Mouse (Mus musculus): ENCODE measurements around the gene Slc37a1. TPM values are rescaled to one million over a fixed set of nuclear protein-coding genes. Genes with fewer than 3 reads are reported as not detected.
"Not testable (repeated sequence)": the region's sequence is repeated elsewhere in the genome, so short reads cannot be mapped to it uniquely, and the experiment has no call there.

Slc37a1 gene
- total RNA-seq, 2 experiments from 2014 or later = 6.2 to 6.3 TPM

DNA sequence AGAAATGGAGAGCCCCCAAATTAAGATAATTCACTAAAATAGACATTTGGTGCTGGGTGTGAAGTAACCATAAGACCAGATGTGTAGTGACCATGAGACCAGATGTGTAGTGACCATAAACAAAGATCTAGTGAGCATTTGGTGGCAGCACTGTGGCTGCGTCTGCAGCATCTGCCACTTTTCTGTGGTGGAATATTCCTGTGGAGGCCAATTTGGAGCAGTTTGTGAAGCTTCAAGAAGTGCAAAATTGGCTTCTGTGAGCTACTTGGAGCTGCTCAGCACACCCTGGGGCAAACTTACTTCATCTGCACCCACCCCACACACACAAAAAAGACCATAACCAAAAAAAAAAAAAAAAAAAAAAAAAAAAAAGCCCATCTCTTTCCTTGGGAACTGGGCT lies 18.6 kb upstream of the Slc37a1 start:
- DNase-seq (ENCODE audit: low spot score in 2 of 2) = no peak

DNA sequence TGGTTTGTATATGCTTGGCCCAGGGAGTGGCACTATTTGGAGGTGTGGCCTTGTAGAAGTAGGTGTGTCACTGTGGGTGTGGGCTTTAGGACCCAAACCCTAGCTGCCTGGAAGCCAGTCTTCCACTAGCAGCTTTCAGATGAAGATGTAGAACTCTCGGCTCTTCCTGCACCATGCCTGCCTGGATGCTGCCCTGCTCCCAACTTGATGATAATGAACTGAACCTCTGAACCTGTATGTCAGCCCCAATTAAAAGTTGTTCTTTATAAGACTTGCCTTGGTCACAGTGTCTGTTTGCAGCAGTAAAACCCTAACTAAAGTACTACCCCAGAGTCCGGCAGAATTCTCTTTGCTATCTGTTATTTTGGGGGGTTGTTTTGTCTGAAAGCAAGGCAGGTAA lies 16.8 kb upstream of the Slc37a1 start:
- DNase-seq (ENCODE audit: low spot score in 2 of 2) = no peak

DNA sequence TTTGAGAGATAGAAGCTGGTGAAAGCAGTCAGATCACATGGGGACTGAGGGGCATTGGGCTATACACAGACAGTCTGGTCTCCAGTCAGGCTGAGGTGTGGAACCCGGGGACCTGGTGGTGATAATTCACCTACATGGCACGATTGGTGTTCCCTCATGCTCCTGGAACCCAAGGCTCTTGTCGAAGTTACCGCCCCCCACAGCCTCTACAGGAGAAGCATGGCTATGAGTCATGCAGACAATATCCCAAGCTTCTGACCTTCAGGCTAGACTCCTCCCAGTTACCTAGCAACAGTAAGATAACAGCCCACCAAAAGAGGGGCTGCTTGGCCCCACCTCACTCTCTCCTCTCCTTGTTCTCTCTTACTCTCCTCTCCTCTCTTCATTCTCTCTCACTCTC lies 16.3 kb upstream of the Slc37a1 start:
- no peak for DNase-seq (ENCODE audit: low spot score in 2 of 2)

DNA sequence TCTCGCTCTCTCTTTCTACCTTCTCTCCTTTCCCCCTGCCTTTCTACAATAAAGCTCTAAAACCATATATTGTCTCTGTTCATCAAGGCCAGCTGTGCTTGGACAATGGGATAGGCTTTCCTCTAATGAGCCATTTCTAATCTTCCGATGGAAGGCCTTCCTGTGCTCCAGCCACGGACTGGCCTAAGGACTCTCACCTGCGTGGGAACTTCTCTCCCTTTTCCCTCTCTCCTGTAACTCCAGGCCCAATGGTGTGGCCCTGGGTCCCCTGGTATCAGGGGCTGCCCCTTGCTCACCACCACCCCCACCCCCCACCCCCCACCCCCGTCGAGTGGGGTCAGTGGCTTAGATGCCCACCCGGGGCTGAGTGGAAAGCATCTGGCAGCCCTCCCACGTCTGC lies 15.9 kb upstream of the Slc37a1 start:
- not testable (repeated sequence) for DNase-seq (ENCODE audit: low spot score in 2 of 2)

DNA sequence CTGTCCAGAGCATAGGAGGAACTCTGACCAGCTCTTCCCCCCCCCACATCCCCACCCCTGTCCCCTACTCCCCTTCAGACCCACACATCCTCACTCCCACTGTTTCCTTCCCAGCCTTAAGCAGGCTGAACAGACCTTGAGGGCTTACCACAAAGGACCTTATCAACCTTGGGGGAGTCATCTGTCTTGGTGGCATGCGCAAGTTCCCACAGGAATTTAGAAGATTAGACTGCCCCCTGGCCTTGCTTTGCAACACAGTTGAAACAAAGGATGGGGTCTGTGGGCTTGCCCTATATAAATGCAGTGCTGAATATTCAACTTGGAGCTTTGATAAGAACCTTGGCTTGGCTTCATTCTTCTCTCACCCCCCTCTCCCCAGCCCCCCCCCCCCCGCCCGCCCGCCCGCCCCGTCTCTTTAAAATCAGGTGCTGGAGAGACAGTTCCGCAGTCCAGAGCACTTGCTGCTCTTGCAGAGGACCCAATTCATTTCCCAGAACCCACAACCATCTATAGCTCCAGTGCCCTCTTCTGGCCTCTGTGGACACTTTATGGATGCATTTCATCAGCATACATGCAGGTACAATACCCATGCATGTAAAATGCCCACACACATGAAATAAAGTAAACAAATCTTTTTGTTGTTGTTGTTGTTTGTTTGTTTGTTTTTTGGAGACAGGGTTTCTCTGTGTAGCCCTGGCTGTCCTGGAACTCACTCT lies 15.3 kb upstream of the Slc37a1 start:
- DNase-seq (ENCODE audit: low spot score in 2 of 2) = no peak

DNA sequence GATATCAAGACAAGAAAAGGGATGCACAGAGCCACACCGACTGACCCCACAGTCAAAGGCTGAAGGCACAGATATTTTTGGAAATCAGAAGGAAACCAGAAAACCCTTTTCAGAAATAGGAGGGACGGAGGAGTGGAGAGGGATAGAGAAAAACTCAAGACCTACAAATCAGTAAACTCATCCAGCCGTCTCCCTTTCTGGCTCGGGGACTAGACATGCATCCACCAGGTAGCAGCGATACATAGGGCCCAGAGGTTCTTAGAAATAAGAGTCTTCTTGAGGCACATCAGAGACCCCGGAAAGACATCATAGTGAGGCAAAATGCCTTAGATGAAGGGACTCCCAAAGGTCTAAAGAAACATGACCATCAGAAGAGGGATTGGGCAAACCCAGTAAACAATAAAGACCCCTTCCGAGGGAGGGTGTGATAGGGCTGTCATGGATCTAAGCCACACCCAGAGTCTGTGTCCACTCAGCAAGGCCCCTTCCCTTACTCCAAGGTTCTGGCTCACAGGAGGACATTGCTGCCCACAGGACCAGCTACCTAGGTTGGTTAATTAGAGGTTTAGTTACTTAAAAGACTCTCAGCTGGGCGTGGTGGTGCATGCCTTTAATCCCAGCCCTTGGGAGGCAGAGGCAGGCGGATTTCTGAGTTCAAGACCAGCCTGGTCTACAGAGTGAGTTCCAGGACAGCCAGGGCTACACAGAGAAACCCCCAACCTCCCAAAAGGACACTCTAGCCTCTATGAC lies 14.0 kb upstream of the Slc37a1 start:
- DNase-seq (ENCODE audit: low spot score in 2 of 2) = no peak

DNA sequence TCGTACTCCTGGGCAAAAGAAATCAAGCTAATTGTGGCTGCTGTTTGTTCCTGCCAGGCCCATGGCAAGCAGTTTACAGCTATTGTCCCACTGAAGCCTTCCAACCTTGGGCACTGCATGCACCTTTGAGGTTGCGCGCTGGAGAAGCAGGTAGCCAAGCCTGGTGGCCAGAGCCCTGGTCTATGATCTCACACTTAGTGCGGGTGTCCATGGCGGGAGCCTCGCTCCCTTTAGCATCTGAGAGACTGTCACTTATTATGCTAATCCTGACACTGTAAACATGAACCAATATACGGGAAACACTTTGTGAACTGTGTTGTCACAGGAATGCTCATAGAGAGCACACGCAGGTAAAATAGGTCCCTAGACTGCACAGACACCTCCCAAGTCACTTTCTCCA lies 13.0 kb upstream of the Slc37a1 start:
- no peak for DNase-seq (ENCODE audit: low spot score in 2 of 2)

DNA sequence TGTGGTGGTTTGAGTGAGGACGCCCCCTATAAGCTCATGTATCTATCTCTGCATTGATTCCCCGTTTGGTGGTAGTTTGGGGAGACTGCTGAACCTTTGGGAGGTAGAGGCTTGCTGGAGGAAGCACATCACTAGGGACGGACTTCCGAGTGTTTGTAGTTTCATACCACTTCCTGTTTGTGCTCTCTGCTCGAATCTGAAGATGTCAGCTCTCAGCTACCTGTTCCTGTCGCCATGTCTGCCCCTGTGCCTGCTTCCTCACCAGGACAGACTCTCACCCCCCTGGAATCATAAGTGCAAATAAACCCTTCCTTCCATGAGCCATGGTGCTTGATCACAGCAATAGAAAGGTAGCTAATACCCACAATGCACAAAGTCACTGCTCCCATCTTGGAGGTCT lies 11.4 kb upstream of the Slc37a1 start:
- DNase-seq (ENCODE audit: low spot score in 2 of 2) = no peak

DNA sequence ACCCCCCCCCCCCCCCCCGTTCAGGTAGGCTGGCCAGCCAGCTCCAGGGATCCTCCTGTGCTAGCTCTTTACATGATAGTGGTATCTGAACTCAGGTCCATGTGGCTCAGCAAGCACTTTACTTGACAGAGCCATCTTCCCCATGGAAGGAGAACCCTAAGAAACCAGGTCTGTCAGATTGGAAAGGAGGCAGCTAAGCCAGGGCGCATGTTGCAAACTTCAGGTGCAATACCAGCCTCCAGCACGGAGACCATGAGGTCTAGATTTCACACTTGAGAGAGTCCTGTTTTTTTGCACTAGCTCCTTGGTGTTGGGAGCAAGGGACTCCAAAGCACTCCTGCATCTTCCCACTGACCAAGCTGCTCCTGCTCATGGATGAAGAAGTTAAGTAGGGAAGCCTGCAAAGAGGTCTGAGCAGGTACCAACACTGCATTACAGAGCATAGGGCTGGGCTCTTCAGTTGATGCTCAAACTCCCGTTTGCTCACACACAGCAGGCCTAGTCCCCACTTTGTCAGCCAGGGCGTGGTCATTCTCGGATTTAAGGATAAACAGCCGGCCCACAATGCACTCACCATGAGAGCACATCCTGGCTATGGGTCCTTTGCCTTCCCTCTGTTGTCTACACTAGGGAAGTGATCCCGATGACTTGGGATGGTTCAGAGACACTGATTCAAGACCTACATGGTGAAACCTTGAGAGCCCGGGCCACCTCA lies 10.2 kb upstream of the Slc37a1 start:
- DNase-seq (ENCODE audit: low spot score in 2 of 2) = no peak

DNA sequence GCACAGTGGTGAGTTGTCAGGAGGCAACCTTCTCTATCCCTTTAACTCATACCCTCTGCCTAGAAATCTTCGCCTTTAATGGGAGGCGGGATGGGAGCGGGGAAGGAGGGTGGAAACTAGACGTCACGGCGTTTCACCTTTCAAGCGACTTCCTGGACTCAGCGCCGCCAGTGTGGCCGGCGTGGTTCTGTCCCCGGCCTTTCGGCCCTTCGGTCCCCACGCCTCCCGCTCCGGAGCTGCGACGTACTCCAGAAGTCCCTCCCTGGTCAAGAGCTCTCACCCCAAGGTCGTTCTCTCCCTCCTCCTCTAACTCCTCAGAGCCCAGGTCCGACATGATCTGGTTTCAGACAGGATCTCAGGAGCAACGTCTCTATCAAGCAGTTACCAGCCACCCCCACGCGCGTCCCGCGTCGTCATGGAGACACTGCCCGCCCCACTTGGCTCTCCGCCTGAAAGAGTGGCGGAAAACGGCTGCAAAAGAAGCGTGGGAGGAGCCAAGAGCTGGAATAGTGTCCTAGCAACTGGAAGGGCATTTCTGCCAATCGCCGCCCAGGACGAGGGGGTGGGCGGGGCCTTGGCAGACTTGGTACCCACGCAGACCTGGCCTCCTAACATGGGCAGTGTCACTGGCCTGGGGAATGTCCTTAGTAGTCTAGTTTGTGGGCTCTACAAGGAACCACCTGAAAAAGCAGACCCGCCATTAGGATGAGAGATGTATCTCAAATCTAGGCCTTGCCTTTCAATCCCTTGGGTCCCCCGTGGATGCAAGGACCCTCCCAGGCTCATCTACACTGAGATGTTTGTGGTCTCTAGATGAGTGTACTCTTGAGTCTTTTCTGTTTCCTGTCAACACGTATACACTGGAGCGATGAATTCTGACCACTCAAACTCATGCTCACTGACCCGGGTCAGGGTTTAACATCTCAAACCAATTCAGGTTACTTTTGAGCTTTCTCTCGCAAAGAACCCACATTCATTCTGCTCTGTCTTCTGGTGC lies 9.4 kb upstream of the Slc37a1 start, which contains the start of gene Rsph1:
TSS of gene Rsph1 (minus strand) at position 462 of the 997 bp plus-strand sequence.
- peak; percentile 100 for DNase-seq (ENCODE audit: low spot score in 2 of 2)

DNA sequence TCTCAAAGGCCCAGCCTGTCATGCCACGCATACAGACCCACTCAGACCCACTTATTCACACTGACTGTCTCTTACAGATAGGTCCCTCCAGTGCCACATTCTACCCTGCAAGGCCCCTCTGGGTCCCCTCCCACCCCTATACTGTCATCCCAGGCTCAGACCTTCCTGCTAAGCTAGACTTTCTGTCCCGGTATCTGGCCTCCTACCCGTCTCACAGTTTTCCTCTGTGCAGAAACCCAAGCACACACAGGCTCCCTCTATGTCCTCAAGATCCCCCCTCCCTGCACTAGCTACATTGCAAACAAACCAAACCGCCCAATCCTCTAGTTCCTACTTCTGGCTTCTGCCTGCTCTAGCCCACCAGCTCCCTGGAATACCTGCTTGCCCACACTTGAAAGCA lies 8.7 kb upstream of the Slc37a1 start:
- DNase-seq (ENCODE audit: low spot score in 2 of 2) = no peak

DNA sequence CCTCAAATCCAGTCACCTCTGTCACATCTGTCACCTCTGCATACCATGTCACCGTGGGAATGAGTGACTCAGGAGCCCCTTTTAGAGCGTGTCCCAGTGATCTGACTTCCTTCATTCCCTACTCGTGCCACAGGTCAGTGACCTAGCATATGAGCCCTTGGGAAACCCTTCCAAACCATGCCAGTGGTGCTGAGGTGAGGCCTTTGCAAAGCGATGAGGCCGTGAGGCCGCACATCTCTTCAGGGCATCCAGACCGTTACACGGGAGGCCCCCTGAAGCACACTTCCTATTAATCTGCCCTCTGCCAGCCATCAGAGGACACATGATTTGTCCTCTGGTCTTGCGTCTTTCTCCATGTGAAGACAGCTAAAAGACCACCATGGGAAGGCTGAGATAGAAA lies 7.1 kb upstream of the Slc37a1 start:
- no peak for DNase-seq (ENCODE audit: low spot score in 2 of 2)

DNA sequence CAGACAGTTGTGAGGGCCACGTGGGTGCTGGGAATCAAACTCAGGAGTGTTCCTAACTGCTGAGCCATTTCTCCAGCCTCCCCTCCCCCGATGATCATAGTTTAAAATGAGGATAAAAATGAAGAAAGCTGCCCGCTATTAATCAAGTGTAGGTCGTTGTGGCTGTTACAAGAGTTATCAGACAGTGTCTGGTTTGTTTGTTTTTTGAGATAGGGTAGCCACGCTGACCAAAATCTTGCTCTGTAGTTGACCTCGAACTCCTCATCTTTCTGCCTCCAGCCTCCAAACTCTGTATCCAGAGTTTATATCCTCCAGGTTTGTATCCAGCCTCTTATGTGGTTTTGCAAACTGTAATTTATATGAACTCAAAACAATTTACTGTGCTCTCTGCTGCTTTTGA lies 6.3 kb upstream of the Slc37a1 start:
- no peak for DNase-seq (ENCODE audit: low spot score in 2 of 2)

DNA sequence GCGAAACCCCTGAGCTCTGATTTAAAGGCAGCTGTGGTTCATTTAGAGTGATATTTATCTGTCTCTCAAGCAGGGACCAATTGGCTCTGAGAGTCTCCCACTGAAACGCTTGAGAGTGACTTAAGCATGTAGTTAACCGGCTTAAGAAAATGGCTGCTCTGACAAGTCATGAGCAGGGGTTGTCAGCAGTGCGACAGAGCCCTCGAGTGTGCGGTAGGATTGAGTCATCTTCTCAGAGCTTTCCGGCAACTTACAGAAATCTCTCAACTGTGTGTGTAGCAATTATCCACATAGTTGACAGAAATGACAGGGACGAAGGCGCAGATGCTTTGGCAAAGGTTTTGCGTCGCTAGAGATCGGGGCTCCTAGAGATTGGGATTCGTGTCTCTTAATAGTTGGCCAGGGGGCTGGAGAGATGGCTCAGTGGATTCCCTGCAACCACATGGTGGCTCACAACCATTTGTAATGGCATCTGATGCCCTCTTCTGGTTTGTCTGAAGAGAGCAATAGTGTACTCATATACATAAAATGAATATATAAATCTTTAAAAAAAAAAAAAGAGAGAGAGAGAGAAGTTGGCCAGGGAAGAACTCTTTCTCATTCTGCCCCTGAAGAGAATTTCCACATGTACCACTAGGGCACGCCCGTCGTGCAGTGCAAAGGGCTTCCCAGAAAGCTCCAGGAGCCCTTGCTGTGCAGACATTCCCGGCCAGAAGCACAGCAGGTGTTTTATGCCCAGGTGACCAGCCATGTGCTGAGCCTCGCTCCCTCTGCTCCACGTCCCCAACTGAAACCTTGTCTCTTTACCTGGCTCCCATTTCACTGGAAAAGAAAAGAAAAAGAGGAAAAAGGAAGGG lies 4.5 kb upstream of the Slc37a1 start:
- DNase-seq (ENCODE audit: low spot score in 2 of 2) = no peak

DNA sequence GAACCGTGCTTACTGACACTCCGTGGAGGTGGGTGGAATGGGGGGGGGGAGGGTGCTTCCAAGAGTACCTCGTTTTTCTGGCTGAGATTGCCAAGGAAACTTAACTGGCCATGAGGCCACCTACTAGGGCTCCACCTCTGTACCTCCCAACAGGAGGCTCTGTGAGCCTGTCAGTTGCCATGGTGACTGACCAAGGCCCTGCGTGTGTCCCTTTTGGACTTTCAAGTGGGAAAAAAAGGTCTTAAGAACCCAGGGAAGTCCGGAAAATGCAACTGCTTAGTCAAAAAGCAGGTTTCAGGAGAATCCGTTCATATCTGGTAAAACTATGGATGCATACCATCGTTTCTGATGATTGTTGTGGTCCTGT lies 3.9 kb upstream of the Slc37a1 start:
- DNase-seq (ENCODE audit: low spot score in 2 of 2) = no peak

DNA sequence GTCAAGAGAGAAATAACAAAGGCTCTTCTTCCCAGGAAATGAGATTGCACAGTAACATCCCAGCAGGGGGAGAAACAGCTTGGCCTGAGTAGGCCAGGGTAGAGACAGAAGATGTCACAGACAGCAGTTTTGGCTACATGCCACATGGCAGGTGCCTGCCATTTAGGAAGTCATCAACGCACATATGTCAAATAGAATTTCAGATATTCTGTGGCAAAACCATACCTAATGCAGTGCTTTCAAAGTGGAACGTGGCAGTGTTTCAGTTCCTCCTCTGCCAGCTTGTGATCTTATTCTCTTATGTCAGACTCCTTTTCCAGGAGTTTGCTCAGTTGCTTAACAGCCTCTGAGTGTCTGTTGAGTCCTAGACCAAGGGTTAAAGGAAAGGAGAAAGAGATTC lies 725 bp upstream of the Slc37a1 start:
- DNase-seq (ENCODE audit: low spot score in 2 of 2) = no peak

DNA sequence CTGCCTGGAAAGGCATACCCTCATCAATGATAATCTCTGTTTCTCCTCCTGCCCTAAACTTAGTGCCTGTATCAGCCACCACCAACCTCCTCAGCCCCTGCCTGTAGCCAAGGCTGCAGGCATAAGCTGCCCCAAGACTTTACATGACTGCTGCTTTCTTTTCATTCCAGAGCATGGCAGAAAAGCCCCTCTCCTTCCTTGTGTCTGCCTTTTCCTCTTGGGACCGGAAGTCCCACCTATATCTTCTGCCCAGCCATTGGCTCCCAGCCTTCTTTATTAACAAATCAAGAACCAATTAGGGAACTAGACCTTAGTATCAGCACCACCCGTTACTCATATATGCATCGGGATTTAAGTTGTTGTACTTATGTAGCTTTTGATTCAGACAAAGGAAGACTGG lies 624 bp downstream of the Slc37a1 start:
- no peak for DNase-seq (ENCODE audit: low spot score in 2 of 2)

DNA sequence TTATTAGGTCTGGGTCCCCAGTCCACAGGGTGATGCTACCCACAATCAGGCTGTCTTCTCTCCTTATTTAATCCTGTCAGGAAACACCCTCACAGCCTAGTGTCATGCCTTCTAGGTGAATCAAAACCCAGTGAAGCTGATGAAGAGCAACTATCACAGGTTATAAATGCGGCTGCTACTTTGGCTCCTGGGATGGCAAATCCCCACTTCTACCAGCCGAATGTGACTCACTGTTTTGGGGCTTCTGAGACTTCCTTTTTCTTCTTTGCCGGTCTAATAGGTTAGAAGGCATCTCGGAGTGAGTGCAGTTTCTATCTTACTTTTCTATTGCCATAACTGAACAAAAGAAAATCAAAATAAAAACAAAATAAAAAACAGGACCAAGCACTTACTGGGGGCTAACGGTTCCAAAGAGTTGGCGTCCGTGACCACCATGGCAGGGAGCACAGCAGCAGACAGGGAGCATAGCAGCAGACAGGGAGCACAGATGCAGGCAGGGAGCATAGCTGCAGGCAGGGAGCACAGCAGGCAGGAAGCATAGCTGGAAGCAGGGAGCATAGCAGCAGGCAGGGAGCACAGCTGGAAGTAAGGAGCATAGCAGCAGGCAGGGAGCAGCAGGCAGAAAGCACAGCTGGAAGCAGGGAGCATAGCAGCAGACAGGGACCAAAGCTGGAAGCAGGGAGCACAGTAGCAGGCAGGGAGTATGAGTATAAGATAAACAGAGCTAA lies 2.6 kb downstream of the Slc37a1 start:
- no peak for DNase-seq (ENCODE audit: low spot score in 2 of 2)

DNA sequence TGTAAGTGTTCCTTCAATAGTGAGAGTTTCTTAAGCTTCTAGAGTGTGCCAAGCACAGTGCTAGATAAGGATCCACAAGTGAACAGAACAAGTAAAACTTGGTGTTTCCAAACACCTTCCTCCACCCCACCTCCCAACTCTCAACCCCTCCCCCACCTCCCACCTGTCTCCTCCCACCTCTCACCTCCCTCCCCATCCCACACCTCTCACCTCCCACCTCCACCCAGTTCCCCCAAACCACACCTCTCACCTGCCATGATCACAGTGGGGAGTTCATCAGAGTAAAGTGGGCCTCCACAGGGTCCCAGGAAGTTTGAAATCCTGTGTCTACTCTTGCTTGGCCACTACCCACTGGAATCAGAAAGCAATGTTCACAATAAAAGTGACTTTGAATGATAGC lies 3.7 kb downstream of the Slc37a1 start:
- no peak for DNase-seq (ENCODE audit: low spot score in 2 of 2)
